Mouse (Mus musculus): ENCODE data around the gene Tacc2.

GRCm38 (mm10) chr7:130719931-130720598, 142.8 kb downstream of the Tacc2 start:
- TF ChIP-seq POLR2A (IDR thresholded peaks at IDR 0.05; ENCODE audit: borderline replicate concordance, insufficient read depth, low read length), result no peak
- no peak for TF ChIP-seq CTCF (IDR thresholded peaks at IDR 0.05; ENCODE audit: borderline replicate concordance, insufficient read depth, low read depth, low read length)
